ENCODE assay signal across 13 mouse cellular contexts in genomic region chr12:98396586-98396985, GRCm38 (mm10).
"Had no signal": no experiment of that assay in that cellular context is flagged by ENCODE, and none has a peak within 500 bp of the region (broad histone marks: within the 10 kb centered on the region; RNA-seq: fewer than 3 reads in every experiment).

No protein-coding gene starts in this region.

- H3K36me3 ChIP-seq: liver, embryonic 12.5 days; liver, embryonic 15.5 days; midbrain, embryonic 13.5 days had no signal

- H3K27ac ChIP-seq: liver, embryonic 12.5 days; liver, embryonic 15.5 days; macrophage; midbrain, embryonic 13.5 days had no signal

- H3K4me3 ChIP-seq: liver, embryonic 12.5 days; liver, embryonic 15.5 days; midbrain, embryonic 13.5 days had no signal

- H3K4me2 ChIP-seq: liver, embryonic 12.5 days; liver, embryonic 15.5 days; midbrain, embryonic 13.5 days had no signal

- ATAC-seq: inflammation-experienced regulatory T-cells, adult 6 months; intestine, embryonic 16.5 days; liver, embryonic 12.5 days; lung, postnatal 0 days; midbrain, embryonic 13.5 days had no signal

- H3K4me1 ChIP-seq: liver, embryonic 12.5 days; liver, embryonic 15.5 days; midbrain, embryonic 13.5 days had no signal

- H3K27me3 ChIP-seq: liver, embryonic 12.5 days; liver, embryonic 15.5 days; midbrain, embryonic 13.5 days had no signal

- H3K9ac ChIP-seq: liver, embryonic 12.5 days; liver, embryonic 15.5 days; midbrain, embryonic 13.5 days had no signal

- H3K9me3 ChIP-seq: liver, embryonic 12.5 days; liver, embryonic 15.5 days; midbrain, embryonic 13.5 days had no signal

- DNase-seq: kidney, adult 18-20 months; kidney, postnatal 36 days; left cerebral cortex, postnatal 4 days; liver; lung, adult 2 months; thymus, postnatal 25 days had no signal
